Mouse (Mus musculus) small intestine, adult 2 months (tissue): Measurements from ENCODE around the gene Dkkl1.

Experiments
- CTCF ChIP-seq: fragments of 200-500 bp; IDR thresholded peaks from 2 replicates; pipeline ENCODE4 v1.5.1; 2012; ENCODE audit warnings: low read depth, mild to moderate bottlenecking, control low read depth, inconsistent platforms, low read length, moderate library complexity, mixed read lengths; ENCODE audit not compliant: insufficient replicate concordance, insufficient read length; ENCODE audit errors: extremely low read depth
- POLR2A ChIP-seq: fragments of 200-500 bp; IDR thresholded peaks from 2 replicates; pipeline ENCODE4 v1.6.1; 2012; ENCODE audit warnings: low read depth, mild to moderate bottlenecking, control low read depth, inconsistent platforms, low read length, moderate library complexity

GRCm38 (mm10) chr7:45180896-45181477 lies 31.0 kb downstream of the Dkkl1 start, which contains the start of gene Pth2:
- TF ChIP-seq CTCF, result no peak
- no peak for TF ChIP-seq POLR2A
